Mouse (Mus musculus) testis, adult 2 months (tissue): Measurements from ENCODE around the gene Gm11634.

ENCODE experiments used
- CTCF ChIP-seq: fragments of 200-500 bp; IDR thresholded peaks from 2 replicates; pipeline ENCODE4 v1.5.1; 2012; ENCODE audit warnings: low read depth, mild to moderate bottlenecking, inconsistent platforms, low read length, moderate library complexity; ENCODE audit not compliant: control insufficient read depth, insufficient read depth, insufficient replicate concordance
- POLR2A ChIP-seq: fragments of 200-500 bp; IDR thresholded peaks from 2 replicates; pipeline ENCODE4 v1.6.1; 2012; ENCODE audit warnings: low read depth, mild to moderate bottlenecking, inconsistent platforms, low read length, moderate library complexity; ENCODE audit not compliant: control insufficient read depth

- no peak for TF ChIP-seq CTCF
- no peak for TF ChIP-seq POLR2A
These were observed 8.9 kb downstream of the Gm11634 start for GRCm38 (mm10) chr11:101589989-101590624.
